Mouse (Mus musculus): ENCODE measurements at regions not wholly inside any gene's neighbourhood (a gene's known extent, or its start where the extent isn't known, plus 50 kb on each side); places are given as distances from the start of the nearest gene placed in this dataset.

DNA sequence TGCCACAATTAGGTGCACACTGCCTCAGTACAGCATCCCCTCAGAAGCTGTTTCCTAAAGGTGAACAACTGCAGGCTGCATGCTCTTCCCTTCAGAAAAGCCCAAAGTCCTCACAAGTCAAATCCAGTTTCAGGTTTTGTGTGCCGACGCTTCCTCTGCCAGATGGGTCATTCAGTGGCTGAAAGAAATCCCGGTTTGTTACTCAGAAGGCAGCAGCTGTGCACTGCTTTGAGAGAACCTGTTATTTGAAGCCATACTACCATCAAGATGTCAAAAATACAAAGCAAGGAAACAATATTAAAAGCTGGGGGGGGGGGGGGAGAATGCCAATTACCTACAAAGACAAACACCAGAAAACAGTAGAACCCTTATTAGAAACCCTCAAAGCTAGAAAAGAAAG lies 678.7 kb downstream of the Utrn start:
- in situ Hi-C loops (cut with MseI, MboI) = no loop called here

DNA sequence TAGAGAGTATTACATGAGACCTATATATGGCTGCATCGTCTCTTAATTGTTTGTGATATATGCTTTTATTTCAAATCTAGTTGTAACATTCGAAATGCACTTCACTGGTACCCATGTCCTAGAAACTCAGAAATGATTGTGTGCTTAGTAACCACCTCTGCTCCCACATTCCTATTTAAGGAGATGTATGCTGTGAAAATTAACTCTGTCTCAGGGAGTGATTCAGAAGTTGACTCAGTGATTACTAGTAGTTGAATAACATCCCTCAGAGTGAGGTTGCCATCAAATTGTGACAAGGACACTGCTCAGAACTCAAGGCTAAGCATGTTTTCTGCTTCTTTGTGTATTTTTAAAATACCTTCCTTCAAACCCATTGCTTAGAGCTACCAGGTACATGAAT lies 661.9 kb downstream of the Utrn start:
- in situ Hi-C loops (cut with MseI, MboI) = loop anchor here in 1 of 2 experiments (25.0 kb wide), 1 partner anchor 405 kb away; no protein-coding TSS in a partner anchor

DNA sequence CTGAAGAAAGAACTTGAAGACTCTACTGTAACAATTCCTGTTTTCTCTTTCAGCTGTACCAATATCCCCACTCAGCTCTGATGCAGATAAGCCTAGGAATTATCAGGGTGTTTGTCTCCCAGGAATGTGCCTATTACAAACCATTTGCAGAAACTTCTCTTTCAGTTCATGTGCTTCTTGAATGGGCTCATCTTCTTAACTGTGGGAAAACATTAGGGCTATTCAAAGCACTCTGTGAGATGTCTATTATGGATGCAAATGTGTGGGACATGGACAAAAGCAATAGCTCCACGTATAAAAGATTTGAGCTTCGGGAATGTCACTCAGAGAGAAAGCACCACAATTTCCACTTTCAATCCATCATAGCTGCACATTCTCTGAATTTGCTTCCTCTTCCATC lies 659.0 kb downstream of the Utrn start:
- in situ Hi-C loops (cut with MseI, MboI) = loop anchor here in 1 of 2 experiments (25.0 kb wide), 1 partner anchor 402 kb away; no protein-coding TSS in a partner anchor

DNA sequence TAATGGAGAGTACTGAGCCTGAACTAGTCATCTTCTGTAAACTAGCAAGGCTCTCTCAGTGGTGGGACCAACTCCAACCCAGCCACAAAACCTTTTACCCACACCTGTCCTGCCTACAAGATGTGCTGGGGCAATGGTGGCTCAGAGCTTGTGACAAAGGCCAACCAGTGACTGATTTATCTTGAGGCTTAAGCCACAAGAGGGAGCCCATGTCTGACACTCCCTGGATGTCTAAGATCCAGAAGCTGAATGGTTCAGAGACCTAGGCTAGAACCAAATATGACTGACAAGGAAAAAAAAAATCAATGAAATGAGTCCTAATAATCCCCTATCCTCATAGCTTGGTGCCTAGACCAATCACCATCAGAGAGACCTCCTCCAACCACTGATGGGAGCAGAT lies 650.3 kb downstream of the Utrn start:
- in situ Hi-C loops (cut with MseI, MboI) = loop anchor here in 1 of 2 experiments (25.0 kb wide), 1 partner anchor 393 kb away; no protein-coding TSS in a partner anchor

- in situ Hi-C loops (cut with MseI, MboI) = no loop called here
Measured at GRCm38 (mm10) chr10:12234141-12234540, 635.0 kb downstream of the Utrn start.

DNA sequence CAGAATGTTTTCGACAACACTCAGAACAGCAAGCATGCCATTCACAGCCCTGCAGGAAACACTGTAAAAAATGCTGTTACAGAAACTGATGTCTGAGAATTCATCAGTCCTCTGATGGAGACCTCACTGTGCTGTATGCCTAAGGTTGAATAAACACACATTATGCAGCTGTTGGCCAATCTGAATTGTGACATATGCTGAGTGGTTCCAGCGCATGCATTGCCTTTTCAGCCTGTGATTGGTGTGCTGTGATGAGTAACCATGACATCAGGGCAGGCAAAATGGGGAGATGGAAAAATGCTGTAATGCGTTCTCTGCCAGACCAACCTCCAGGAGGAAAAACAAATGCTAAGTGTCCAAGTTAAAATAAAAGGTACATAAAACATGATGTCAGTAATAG lies 620.3 kb downstream of the Utrn start:
- in situ Hi-C loops (cut with MseI, MboI) = no loop called here

- in situ Hi-C loops (cut with MseI, MboI) = no loop called here
Measured at GRCm38 (mm10) chr10:12253274-12253673, 615.9 kb downstream of the Utrn start.

DNA sequence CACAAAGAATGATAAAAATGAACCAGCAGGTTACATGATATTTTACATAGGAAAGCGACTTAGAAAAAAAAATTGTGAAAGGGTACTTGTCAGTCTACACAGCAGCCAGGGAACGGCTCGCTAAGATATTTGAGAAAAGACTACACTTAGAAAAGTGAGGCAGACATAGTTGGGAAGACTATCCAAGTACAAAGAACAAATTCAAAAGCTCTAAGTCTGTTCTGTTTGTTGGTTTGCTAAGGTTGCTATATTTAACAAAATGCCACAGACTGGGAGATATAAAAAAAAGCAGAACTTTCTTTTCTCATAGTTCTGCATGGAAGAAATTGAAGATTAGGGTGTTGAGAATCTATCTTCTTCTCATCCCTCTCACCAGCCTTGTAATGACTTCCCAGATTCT lies 583.5 kb downstream of the Utrn start:
- in situ Hi-C loops (cut with MseI, MboI) = no loop called here

GRCm38 (mm10) chr10:12298887-12299286 lies 570.3 kb downstream of the Utrn start:
- in situ Hi-C loops (cut with MseI, MboI) = no loop called here

DNA sequence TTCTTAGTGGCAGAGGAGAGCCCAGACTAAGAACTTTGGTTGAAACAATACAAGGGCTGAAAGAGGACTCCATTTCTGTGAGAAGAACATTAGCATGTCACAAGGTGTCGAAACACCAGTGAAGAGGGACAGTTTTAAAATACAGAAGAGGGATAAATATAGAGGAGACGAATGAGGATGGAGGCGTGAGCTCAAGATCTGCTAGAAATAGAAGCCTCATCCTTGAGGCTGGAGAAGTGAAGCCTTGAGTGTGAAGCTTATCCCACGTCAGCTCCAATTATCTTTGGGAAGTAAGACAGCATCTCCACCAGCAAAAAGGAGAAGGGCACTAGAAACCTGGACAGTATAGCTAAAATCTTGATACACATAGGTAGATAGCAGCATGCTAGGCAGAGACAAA lies 566.8 kb downstream of the Utrn start:
- in situ Hi-C loops (cut with MseI, MboI) = no loop called here

DNA sequence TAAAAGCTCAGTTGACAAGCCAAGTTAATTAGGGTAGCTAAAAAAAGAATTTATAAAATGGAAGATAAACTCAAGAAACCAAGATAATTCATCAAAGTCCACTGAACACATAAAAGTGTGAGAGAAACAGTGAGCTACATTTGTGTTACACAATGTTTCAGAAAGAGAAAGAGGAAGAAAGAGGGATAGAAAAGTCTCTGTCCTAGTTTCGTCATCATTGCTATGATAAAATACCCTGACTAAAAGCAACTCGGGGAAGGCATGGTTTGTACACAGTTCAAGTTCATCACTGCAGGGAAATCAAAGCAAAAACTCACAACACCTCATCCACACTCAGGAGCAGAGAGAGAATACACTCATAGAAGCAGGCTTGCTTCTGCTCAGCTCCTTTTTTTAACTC lies 548.9 kb downstream of the Utrn start:
- in situ Hi-C loops (cut with MseI, MboI) = no loop called here
